Mouse (Mus musculus): ENCODE data around the gene Slc27a2. TPM values are rescaled to one million over a fixed set of nuclear protein-coding genes. Genes with fewer than 3 reads are reported as not detected.

Slc27a2 gene
- polyA plus RNA-seq, 1 experiment: not detected

- H3K36me3 ChIP-seq (ENCODE audit: control insufficient read depth, insufficient read depth): no peaks in the 10 kb centered on the region
- H3K27me3 ChIP-seq (ENCODE audit: control insufficient read depth, insufficient read depth, insufficient read length): no peaks in the 10 kb centered on the region
- TF ChIP-seq MYOD1 (IDR thresholded peaks at IDR 0.05; ENCODE audit: control insufficient read depth, insufficient read length, low read depth) (no peak), CEBPB (IDR thresholded peaks at IDR 0.05; ENCODE audit: low read depth) (no peak), MYOG (IDR thresholded peaks at IDR 0.05; ENCODE audit: control insufficient read depth, extremely low read depth, insufficient read length) (no peak)
- H3K4me3 ChIP-seq (ENCODE audit: insufficient read depth, poor library complexity, severe bottlenecking): no peak overlapping the region
- H3ac ChIP-seq (ENCODE audit: control insufficient read depth, insufficient read length, low read depth): no peak overlapping the region
- H3K79me2 ChIP-seq (ENCODE audit: control insufficient read depth, insufficient read depth): no peaks in the 10 kb centered on the region
- H3K79me3 ChIP-seq (ENCODE audit: low read depth): no peaks in the 10 kb centered on the region
Observed at GRCm38 (mm10) chr2:126593831-126594610, 41.8 kb downstream of the Slc27a2 start.

GRCm38 (mm10) chr2:126596347-126597072 lies 44.3 kb downstream of the Slc27a2 start:
- Histone ChIP-seq H3ac (ENCODE audit: control insufficient read depth, insufficient read length, low read depth) (no peak overlapping the region), H3K27me3 (ENCODE audit: control insufficient read depth, insufficient read depth, insufficient read length) (no peaks in the 10 kb centered on the region), H3K79me3 (ENCODE audit: low read depth) (no peaks in the 10 kb centered on the region)

GRCm38 (mm10) chr2:126597279-126598241 lies 45.4 kb downstream of the Slc27a2 start:
- no peak overlapping the region for H3K4me3 ChIP-seq (ENCODE audit: insufficient read depth, poor library complexity, severe bottlenecking)
- no peaks in the 10 kb centered on the region for H3K27me3 ChIP-seq (ENCODE audit: control insufficient read depth, insufficient read depth, insufficient read length)
- no peaks in the 10 kb centered on the region for H3K79me2 ChIP-seq (ENCODE audit: control insufficient read depth, insufficient read depth)
- H3K79me3 ChIP-seq (ENCODE audit: low read depth): no peaks in the 10 kb centered on the region
- H3ac ChIP-seq (ENCODE audit: control insufficient read depth, insufficient read length, low read depth): no peak overlapping the region
- TF ChIP-seq CEBPB (IDR thresholded peaks at IDR 0.05; ENCODE audit: low read depth) (no peak), CTCF (IDR thresholded peaks at IDR 0.05; ENCODE audit: control insufficient read depth, insufficient read depth, insufficient read length) (no peak), USF1 (IDR thresholded peaks at IDR 0.05; ENCODE audit: low read depth) (no peak), MYOD1 (IDR thresholded peaks at IDR 0.05; ENCODE audit: control insufficient read depth, insufficient read length, low read depth) (no peak), MYOG (IDR thresholded peaks at IDR 0.05; ENCODE audit: control insufficient read depth, extremely low read depth, insufficient read length) (no peak)
- no peaks in the 10 kb centered on the region for H3K36me3 ChIP-seq (ENCODE audit: control insufficient read depth, insufficient read depth)

More at GRCm38 (mm10) chr2:126596347-126597072, 44.3 kb downstream of the Slc27a2 start:
- H3K4me3 ChIP-seq (ENCODE audit: insufficient read depth, poor library complexity, severe bottlenecking): no peak overlapping the region
- no peaks in the 10 kb centered on the region for H3K79me2 ChIP-seq (ENCODE audit: control insufficient read depth, insufficient read depth)
- H3K36me3 ChIP-seq (ENCODE audit: control insufficient read depth, insufficient read depth): no peaks in the 10 kb centered on the region
- TF ChIP-seq FOSL1 (IDR thresholded peaks at IDR 0.05; ENCODE audit: insufficient read depth, low read length, poor library complexity, severe bottlenecking) (no peak), MAX (IDR thresholded peaks at IDR 0.05) (no peak), MYOD1 (IDR thresholded peaks at IDR 0.05; ENCODE audit: control insufficient read depth, insufficient read length, low read depth) (no peak), CEBPB (IDR thresholded peaks at IDR 0.05; ENCODE audit: low read depth) (no peak), MYOG (IDR thresholded peaks at IDR 0.05; ENCODE audit: control insufficient read depth, extremely low read depth, insufficient read length) (no peak), CTCF (IDR thresholded peaks at IDR 0.05; ENCODE audit: control insufficient read depth, insufficient read depth, insufficient read length) (no peak), USF1 (IDR thresholded peaks at IDR 0.05; ENCODE audit: low read depth) (no peak)

- no peaks in the 10 kb centered on the region for H3K27me3 ChIP-seq (ENCODE audit: control insufficient read depth, insufficient read depth, insufficient read length)
- H3K79me3 ChIP-seq (ENCODE audit: low read depth): no peaks in the 10 kb centered on the region
- H3K36me3 ChIP-seq (ENCODE audit: control insufficient read depth, insufficient read depth): no peaks in the 10 kb centered on the region
- H3ac ChIP-seq (ENCODE audit: control insufficient read depth, insufficient read length, low read depth): no peak overlapping the region
- no peaks in the 10 kb centered on the region for H3K79me2 ChIP-seq (ENCODE audit: control insufficient read depth, insufficient read depth)
- H3K4me3 ChIP-seq (ENCODE audit: insufficient read depth, poor library complexity, severe bottlenecking): no peak overlapping the region
- TF ChIP-seq MYOG (IDR thresholded peaks at IDR 0.05; ENCODE audit: control insufficient read depth, extremely low read depth, insufficient read length) (no peak), MYOD1 (IDR thresholded peaks at IDR 0.05; ENCODE audit: control insufficient read depth, insufficient read length, low read depth) (no peak), FOSL1 (IDR thresholded peaks at IDR 0.05; ENCODE audit: insufficient read depth, low read length, poor library complexity, severe bottlenecking) (no peak), CEBPB (IDR thresholded peaks at IDR 0.05; ENCODE audit: low read depth) (no peak), USF1 (IDR thresholded peaks at IDR 0.05; ENCODE audit: low read depth) (no peak), MAX (IDR thresholded peaks at IDR 0.05) (no peak), CTCF (IDR thresholded peaks at IDR 0.05; ENCODE audit: control insufficient read depth, insufficient read depth, insufficient read length) (no peak)
Observed at GRCm38 (mm10) chr2:126598359-126598758, 46.2 kb downstream of the Slc27a2 start.

GRCm38 (mm10) chr2:126599005-126599404 lies 46.8 kb downstream of the Slc27a2 start:
- no peaks in the 10 kb centered on the region for H3K79me2 ChIP-seq (ENCODE audit: control insufficient read depth, insufficient read depth)
- H3ac ChIP-seq (ENCODE audit: control insufficient read depth, insufficient read length, low read depth): no peak overlapping the region
- no peak overlapping the region for H3K4me3 ChIP-seq (ENCODE audit: insufficient read depth, poor library complexity, severe bottlenecking)
- H3K36me3 ChIP-seq (ENCODE audit: control insufficient read depth, insufficient read depth): no peaks in the 10 kb centered on the region
- no peaks in the 10 kb centered on the region for H3K27me3 ChIP-seq (ENCODE audit: control insufficient read depth, insufficient read depth, insufficient read length)
- no peaks in the 10 kb centered on the region for H3K79me3 ChIP-seq (ENCODE audit: low read depth)
- TF ChIP-seq USF1 (IDR thresholded peaks at IDR 0.05; ENCODE audit: low read depth): no peak
- no peak for TF ChIP-seq FOSL1 (IDR thresholded peaks at IDR 0.05; ENCODE audit: insufficient read depth, low read length, poor library complexity, severe bottlenecking)
- TF ChIP-seq MAX (IDR thresholded peaks at IDR 0.05): no peak
- no peak for TF ChIP-seq CEBPB (IDR thresholded peaks at IDR 0.05; ENCODE audit: low read depth)
- no peak for TF ChIP-seq MYOG (IDR thresholded peaks at IDR 0.05; ENCODE audit: control insufficient read depth, extremely low read depth, insufficient read length)
- no peak for TF ChIP-seq CTCF (IDR thresholded peaks at IDR 0.05; ENCODE audit: control insufficient read depth, insufficient read depth, insufficient read length)
- TF ChIP-seq MYOD1 (IDR thresholded peaks at IDR 0.05; ENCODE audit: control insufficient read depth, insufficient read length, low read depth): no peak

Data from C2C12 (cell line).